Mouse (Mus musculus) cerebellum, adult 8-10 months (tissue): ENCODE measurements around the gene Pdzd3.

Experiments used
- DNase-seq: peaks from one replicate; pipeline ENCODE4 v3.0.0; 2022

Pdzd3 gene

DNA sequence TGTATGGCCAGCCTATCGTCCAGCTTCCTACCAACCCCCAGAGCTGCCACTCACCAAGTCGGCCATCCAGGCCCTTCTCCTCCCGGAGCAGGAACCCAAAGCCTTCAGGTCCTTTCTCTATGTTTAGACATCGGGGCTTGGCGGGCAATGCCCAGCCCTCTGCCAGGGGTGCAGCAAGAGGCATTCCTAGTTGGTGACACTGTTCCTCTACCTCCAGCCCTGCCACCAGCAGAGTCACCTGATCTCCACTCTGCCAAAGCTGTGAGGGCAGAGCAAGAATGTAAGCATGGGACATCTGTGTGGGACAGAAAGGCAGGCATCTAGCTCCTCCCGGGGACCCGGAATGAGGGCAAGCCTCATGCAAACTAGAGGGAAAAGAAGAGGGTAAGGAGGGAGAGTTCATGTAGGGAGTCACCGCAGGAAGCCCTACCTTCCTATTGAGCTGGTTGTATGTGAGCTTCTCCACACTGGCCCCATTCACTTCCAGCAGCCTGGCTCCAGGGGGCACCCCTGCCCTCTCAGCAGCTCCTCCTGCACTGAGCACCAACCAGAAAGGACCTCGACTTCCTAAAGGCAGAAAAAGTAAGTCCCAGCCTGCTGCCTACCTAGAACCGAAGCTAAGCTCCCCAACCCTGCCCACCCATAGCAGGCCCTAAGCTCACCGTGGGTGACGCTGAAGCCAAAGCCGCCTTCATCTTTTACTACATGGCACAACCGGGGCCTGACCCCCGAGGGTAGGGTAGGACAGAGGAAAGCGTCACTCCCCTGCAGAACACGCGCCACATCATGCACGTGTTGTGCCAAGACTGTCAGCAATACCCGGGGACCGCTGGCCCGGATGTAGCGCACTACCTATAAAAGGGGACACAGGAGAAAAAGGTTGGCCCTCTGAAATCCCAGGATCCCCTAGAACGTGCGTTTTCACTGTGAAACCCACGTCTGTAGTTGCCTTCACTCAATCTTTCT lies 1.8 kb downstream of the Pdzd3 start:
- DNase-seq: no peak

GRCm38 (mm10) chr9:44247907-44248306 lies 3.4 kb downstream of the Pdzd3 start:
- no peak for DNase-seq

- DNase-seq: no peak
These were observed 7.7 kb downstream of the Pdzd3 start for GRCm38 (mm10) chr9:44243621-44244020.

- DNase-seq: no peak
These were observed 9.9 kb downstream of the Pdzd3 start for GRCm38 (mm10) chr9:44241418-44241817.

DNA sequence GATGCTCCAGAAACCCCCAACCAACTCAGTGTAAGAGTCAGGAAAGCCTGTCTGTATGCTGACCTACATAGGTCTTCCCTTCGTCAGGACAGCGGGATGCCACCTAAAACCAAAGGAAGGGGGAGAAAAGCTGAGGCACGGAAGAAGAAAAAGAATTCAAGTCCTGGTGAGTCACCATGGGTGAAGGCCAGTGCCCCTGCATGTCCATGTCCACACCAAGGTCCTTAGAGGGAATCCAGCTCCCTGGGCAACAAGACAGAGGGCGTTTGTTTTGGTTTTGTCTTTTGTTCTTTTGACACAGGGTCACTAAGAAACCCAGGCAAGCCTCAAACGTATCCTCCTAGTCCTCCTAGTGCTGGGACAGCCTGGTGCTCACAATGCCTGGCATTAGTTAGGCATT lies 10.4 kb downstream of the Pdzd3 start:
- DNase-seq: no peak

DNA sequence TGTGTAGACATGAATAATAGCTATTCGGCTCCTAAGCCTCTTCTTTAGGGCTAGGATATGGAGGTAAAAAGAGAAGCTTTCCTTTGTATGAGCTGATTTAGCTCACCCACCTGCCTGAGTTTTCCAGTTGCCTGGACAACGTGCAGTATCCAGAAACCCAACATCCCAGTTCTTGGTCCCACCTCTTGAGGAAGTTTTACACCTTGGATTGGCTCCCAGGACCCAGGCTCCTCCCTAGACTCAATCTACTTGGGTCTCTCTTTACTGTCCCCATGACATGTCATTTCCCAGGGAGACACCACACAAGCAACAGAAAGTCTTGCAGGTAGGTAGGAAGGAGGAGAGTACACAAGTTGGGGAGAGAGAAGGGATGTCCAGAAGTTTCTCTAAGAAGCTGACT lies 10.9 kb downstream of the Pdzd3 start, which contains the start of gene Ccdc153:
Gene Ccdc153, plus strand, starts transcription at position 278 of the 400 bp plus-strand sequence.
- DNase-seq: no peak

DNA sequence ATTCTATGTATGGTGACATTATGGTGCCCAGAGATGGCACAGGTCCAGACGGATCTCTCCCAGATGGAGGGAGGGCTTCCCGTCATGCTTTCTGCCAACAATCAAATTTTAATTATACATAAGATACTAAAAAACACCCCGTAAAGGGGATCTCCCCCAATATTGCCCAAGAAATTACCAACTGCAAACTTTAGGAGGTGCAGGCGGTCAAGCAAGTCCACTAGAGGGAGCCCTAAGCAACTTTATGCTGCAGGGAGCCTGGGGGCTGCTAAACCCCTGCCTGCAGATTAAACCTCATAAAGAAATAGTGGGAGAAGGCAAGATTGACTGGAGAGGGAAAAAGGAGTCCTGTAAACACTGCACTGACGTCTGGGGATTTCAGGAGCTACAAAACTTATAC lies 11.8 kb downstream of the Pdzd3 start:
- DNase-seq: peak; percentile 45

DNA sequence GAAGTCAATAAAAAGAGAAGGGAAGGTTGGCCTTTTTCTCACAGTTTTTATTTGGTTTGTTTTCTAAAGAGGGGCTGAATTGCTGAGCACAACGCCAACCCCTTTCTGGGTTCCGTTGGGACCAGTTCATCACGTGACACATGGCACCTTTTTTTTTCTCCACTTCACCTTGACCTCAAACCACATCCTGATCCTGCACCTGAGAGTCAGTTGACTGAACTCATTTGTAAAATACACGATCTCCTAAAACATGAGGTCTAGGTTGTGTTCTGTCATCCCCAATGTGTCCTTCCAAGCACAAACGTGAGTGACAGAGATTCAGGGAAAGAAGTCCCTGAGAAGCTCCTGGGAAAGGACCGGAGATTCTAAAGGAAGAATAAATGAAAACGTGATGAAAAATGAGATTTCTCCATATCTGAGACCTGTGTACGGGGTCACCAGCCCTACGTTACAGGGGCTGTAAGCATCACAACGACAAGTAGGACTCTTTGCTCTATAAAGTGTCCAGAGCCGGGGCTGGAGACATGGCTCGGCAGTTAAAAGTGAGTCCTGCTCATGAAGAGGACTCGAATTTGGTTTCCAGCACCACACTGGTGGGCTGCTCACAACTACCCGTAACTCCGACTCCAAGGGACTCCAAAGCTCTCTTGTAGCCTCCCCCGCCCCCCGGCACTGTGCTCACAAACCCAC lies 12.6 kb downstream of the Pdzd3 start:
- DNase-seq: no peak

DNA sequence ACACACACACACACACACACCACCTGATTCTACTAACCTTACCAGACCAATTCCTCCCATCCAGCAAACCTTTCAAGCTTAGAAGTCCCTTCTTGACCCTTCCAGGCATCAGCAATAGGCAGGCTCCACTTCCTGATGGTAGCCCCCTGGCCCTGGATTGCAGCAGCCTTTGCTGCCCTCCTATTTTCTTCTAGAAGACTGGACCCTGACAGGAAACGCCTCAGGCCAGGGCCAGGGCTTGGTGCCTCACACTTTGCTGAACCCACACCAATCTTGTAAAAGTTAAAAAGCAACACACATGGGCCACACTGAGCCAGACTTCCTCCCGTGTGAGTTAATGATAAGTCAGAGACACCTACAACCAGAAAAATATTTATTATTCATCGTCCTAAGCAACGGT lies 14.1 kb downstream of the Pdzd3 start:
- DNase-seq: no peak

DNA sequence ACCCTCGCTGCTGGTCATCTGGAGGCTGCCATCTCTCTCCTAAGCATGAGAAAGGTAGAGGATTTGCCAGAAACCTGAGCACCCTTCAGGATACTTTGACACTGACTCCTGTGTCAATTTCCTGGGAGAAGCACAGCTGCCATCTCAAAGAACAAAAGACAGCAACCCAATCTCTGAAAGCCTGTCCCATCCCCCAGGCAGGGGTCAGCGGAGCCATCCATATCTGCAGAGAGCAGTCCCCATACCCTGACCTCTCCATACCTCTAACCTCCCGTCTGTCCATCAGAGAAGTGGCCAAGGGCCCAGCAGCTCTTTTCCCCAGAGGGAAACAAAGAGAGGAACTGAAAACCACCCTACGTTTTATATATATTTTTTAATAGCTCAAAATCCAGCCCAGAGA lies 14.7 kb downstream of the Pdzd3 start:
- no peak for DNase-seq

DNA sequence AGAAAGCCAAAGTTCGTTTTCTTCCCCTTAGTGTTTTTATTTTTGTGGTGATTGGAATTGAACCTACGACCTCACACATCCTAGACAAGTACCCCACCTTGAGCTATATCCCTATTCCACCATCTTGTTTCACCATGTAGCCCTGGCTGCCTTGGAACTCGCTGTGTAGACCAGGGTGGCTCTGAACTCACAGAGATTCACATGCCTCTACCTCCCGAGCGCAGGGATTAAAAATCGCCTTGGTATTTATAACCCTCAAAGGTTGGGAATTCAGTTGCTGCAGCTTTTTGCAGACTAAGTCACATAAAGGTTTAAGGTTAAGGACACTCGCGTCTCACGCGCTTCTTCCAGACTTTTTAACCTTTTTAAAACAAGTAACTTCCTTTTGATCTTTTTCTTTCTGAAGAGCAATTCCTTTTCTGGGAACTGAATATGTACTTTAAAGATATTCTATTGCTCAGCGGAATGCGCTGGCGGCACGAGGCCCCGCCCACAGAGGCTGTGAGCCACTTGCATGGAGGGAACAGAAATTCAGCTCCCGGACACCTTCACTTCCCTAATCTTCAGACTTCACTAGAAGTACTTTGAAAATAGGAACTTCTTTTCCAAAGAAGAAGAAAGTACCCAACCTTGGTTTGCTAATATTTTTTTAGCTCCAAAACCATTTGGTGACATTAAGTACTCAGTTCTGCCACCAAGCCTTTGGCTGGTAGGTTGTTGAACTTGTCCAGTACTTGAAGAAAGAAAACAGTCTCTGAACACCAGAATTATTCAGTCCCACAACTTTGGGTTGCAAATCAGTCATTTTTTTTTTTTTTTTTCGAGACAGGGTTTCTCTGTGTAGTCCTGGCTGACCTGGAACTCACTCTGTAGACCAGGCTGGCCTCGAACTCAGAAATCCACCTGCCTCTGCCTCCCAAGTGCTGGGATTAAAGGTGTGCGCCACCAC lies 16.5 kb downstream of the Pdzd3 start:
- DNase-seq: peak; percentile 28

- peak; percentile 99 for DNase-seq
These were observed 17.3 kb downstream of the Pdzd3 start, which contains the start of gene Cbl for GRCm38 (mm10) chr9:44233802-44234478. Gene Cbl (minus strand): TSS chr9:44234049.

DNA sequence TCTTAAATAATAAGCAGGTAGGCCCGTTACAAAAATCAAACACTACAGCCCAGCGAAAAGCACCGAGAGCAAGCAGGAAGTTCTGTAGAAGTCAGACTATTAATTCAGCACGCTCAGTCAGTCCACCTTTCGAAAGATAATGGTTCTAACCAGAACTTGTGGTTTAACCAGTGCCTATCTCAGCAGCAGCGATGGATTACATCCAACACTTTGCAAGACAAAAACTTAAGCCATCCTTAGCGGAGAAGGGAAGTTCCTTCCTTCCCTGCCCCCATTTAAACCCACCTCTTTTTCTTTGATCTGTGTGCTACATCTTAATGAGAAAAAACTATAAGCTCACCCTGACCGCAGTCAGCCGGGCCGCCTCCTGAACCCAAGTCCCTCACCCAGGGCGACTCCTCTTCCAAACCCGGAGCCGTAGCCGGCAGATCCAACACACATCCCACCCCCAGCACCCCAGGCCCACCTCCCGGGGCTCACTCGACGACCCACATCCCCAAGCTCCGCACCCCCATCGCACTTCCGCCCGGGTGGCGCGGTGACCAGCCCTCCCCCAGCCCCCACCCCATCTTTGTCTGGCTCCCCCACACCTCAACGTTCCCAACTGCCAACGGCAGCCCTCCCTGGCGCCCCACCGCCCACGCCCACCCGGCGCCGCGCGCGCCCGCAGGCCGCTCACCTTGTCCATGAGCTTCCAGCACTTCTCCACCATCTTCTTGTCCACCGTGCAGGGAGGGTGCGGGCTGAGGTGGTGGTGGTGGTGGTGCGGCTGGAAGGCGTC lies 18.1 kb downstream of the Pdzd3 start:
- peak; percentile 36 for DNase-seq

DNA sequence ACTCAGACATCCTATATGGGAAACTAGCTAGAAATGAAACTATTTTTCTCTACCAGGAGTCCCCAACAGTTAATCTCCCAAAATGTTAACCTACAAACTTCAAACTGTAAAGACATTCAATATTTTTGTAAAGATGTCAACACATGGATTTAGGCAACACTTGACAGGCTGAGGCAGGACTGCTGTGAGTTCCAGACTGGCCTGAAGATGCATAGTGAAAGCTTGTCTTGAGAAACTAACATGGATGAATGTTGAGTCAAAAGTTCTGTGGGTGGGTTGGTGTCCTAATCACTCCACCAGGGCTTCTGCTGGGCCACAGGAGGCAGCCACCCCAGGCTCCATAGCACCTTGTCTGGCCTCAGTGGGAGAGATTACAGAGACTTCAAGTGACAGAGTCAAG lies 19.7 kb downstream of the Pdzd3 start:
- no peak for DNase-seq

GRCm38 (mm10) chr9:44225993-44226392 lies 25.3 kb downstream of the Pdzd3 start:
- no peak for DNase-seq

- DNase-seq: no peak
These were observed 37.7 kb downstream of the Pdzd3 start for GRCm38 (mm10) chr9:44213538-44213937.

DNA sequence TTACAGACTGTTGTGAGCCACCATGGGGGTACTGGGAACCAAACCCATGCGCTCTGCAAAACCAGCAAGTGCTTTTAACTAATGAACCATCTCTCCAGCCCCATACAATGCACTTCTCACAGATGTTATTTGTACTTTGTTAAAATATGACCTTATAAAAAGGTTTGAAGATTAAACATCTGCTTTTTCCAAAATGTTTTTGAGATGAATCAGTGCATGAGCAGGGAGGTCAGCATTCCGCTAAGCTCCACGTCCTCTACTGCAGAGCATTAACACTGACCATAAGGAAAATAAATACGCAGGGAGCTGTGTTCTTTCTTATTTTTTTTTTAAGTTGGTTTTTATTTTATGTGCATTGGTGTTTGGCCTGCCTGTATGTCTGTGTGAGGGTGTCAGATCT lies 38.9 kb downstream of the Pdzd3 start:
- no peak for DNase-seq

DNA sequence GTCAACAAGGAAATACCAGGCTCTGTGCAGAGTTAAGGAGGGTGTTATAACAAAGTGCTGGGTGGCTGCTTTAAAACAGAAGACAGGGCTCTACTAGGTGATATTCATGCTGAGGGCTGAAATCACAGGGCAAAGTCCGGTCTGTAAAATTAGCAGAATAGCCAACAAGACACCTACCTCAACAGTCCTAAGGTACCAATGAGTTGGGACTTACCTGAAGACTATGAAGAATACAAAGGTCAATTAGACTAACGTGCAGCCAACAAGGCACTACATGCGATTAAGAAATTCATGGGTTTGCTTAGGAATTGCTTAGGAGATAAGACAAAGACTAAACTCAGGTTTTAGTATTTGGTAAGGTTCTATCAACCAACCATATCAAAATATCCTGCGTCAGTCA lies 41.9 kb downstream of the Pdzd3 start:
- no peak for DNase-seq

DNA sequence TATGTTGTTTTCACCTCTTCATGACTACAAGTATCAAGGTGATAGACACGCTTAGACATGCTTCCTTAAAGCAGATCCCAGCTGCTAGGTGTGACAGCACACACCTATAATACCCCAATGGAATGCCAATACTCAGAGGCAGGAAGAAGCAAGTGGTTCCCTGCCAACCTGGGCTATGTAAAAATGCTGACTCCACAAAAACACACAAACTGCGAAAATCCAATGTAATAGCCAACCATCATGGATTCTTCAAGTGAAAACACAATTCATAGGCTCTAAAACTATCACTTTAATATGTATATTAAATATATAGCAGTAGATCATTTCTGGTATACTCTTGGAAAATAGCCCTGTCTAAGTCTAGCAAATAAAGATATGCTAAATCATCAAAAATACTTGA lies 43.4 kb downstream of the Pdzd3 start:
- no peak for DNase-seq

DNA sequence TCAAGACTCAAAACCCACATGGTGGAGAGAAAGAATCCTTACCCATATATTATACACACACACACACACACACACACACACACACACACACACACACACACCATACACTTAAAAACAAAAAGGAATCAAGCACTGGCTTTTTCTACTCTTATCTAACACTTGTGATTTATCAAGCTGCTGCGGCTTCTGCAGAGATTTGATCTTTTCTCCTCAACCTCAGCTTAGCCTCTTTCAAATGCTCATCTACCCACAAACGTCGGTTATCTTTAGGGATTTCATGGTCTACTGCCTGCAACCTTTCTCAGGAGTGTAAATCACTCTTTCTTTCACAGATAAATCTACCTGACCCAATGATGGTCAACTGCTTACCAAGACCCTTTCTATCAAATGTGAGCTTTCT lies 50.8 kb downstream of the Pdzd3 start:
- no peak for DNase-seq

- no peak for DNase-seq
These were observed 51.7 kb downstream of the Pdzd3 start for GRCm38 (mm10) chr9:44199580-44199979.
